Mouse (Mus musculus) cerebellum, adult 8-10 months (tissue): ENCODE measurements at regions not wholly inside any gene's neighbourhood (a gene's known extent, or its start where the extent isn't known, plus 50 kb on each side); places are given as distances from the start of the nearest gene placed in this dataset.
A peak's percentile ranks its signal among the peaks of the same experiment; 100 is the strongest.

Source experiments
- DNase-seq: peaks from one replicate; pipeline ENCODE4 v3.0.0; 2022

GRCm38 (mm10) chr8:34623783-34624182 is 512.2 kb upstream of the Gm10131 start:
- no peak for DNase-seq

GRCm38 (mm10) chr8:34622177-34623114 is 510.9 kb upstream of the Gm10131 start:
- no peak for DNase-seq

DNA sequence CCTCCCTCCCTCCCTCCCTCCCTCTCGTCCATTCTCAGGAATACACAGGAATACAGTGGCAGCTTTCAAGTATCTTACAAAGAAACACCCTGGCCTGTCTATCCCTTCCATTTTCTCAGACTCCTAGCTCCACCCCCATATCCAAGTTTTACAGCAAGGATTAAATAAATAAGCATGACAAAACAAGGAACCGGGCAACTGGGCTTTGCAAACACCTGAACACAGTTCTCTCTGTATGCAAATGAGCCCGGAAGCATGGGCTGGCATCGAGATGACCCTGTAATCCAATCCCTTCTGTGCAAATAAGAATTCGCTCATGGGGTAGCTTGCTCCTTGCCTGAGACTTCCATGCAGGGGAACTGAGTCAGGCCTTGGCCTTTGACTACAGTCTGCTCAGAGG is 506.5 kb upstream of the Gm10131 start:
- DNase-seq, result no peak

- no peak for DNase-seq
These were observed 503.4 kb upstream of the Gm10131 start for GRCm38 (mm10) chr8:34614987-34615386.

GRCm38 (mm10) chr8:34614031-34614526 is 502.5 kb upstream of the Gm10131 start:
- peak; percentile 9 for DNase-seq

- no peak for DNase-seq
These were observed 501.6 kb upstream of the Gm10131 start for GRCm38 (mm10) chr8:34613138-34613537.

- DNase-seq, result no peak
These were observed 500.9 kb upstream of the Gm10131 start for GRCm38 (mm10) chr8:34612396-34612795.

DNA sequence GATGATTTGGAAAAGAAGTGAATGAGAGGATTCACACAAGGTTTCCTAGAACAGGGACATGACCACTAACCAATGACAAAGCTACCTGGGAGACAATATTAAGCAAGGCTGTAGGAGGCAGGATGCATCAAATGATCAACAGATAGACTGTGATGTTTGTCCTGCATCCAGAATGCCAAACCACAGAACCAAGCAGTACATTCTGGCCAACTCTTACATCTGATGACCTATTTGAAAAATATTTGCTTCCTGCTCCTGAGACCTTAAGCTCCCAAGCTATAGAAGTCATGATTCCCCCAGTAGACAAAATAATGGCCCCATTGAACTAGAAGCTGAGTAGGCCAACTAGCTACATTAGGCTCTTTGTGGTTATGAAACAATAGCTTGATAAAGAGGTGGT is 498.6 kb upstream of the Gm10131 start:
- DNase-seq, result no peak

DNA sequence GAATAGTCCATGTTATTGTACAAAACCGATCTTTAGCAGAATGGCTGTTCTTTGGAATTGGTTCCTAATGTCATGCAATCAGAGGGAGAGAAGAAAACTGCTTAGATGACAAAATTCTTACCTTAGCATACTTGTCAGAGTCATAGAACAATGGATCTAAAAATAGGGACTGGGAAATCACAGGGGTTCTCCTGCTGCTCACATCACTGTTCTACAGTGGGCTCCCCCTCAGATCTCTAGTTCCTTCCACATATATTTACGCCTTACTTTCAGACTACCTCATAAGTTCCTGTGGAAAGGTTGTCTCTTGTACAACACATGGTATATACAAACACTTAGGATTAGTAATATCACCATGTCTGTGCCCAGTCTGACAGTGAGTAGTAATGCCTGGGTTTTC is 495.9 kb upstream of the Gm10131 start:
- DNase-seq, result no peak

DNA sequence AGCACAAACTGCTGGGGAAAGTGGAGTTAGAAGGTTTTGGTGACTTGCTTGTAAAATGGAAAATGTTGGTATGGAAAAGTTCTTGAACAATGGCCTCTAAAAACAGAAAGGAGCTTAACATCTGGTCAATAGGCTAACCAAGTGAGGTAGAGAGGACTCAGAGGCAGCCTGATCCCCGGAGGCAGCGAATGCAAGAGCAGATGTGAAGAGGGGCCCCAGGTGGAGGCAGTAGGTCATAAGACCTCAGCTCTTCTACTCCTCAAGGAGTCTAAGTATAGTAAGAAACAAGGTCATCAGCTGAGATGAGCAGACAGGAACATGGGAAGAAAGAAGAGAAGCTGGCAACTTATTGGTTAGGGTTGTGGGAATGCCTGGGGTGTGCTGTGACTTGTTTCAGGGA is 493.5 kb upstream of the Gm10131 start:
- no peak for DNase-seq

- no peak for DNase-seq
These were observed 493.0 kb upstream of the Gm10131 start for GRCm38 (mm10) chr8:34604581-34604980.

GRCm38 (mm10) chr8:34601426-34601953 is 490.0 kb upstream of the Gm10131 start:
- DNase-seq, result no peak

GRCm38 (mm10) chr8:34600880-34601279 is 489.3 kb upstream of the Gm10131 start:
- no peak for DNase-seq

- DNase-seq, result no peak
These were observed 485.1 kb upstream of the Gm10131 start for GRCm38 (mm10) chr8:34596593-34596992.

DNA sequence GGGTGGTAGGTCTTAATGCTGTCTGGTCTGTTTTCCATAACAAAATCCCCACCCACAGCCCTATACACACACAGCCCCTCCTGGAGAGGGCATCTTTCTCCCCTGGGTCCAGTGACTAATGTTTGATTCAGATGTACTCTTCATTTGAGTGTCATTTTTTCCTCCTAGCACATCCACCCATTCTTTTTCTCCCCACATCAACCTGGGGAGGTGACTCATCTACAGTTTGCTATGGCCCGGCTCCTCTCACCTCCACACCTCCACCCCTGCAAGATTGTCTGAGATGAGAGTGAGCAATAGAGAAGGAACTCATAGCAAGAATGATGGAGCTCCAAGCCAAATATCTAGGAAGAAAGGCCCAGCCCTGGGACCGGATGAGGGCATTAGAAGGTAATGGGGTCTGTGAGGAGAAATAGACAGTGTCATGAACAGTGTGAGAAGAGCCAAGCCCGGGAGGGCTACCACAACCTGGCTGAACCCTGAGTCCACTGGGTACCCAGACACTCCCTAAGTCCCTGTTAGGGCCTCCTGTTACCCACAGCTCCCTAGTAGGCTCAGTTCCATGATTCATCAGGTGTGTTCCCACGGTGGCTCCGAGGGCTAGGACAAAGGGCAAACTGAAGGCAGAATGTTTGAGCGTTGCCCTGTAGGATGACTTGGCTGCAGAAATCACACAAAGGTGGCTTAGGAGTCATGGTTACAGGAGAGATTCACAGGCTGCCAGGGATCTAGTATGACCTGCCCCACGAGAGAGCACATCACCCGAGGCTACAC is 479.6 kb upstream of the Gm10131 start:
- DNase-seq, result no peak

- DNase-seq, result no peak
These were observed 466.5 kb upstream of the Gm10131 start for GRCm38 (mm10) chr8:34578043-34578442.

DNA sequence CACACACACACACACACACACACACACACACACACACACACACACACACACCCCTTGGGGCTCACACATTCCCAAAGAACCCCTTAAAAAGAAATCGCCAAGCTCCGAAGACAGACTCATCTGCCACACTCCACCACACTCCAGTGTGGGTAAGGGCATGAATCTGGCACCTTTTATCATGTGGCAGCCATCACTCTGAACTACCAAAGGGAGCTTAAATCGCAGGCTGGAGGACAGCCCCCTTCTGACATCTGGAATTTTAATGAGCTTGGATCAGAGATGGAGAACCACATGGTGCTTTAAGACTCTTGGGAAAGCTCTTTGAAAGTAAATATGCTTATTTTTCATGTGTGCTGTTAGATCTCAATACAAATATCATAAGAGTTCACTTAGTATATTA is 462.5 kb upstream of the Gm10131 start:
- DNase-seq, result no peak

- DNase-seq, result no peak
These were observed 461.7 kb upstream of the Gm10131 start for GRCm38 (mm10) chr8:34573007-34573881.

DNA sequence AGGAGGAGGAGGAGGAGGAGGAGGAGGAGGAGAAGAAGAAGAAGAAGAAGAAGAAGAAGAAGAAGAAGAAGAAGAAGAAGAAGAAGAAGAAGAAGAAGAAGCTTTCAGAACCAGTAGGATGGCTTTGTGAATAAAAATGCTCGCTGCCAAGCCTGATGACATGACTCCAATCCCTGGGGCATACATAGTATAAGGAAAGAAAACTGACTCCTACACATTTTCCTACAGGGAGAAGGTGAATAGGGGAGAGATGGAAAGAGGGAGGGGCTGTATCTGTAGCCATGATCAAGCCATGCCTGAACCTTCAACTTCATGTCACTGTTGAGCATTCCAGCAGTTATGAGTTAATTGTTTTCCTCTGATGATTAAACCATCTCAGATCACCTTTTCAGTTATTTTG is 460.2 kb upstream of the Gm10131 start:
- DNase-seq, result no peak

GRCm38 (mm10) chr8:34562278-34562677 is 450.7 kb upstream of the Gm10131 start:
- no peak for DNase-seq

DNA sequence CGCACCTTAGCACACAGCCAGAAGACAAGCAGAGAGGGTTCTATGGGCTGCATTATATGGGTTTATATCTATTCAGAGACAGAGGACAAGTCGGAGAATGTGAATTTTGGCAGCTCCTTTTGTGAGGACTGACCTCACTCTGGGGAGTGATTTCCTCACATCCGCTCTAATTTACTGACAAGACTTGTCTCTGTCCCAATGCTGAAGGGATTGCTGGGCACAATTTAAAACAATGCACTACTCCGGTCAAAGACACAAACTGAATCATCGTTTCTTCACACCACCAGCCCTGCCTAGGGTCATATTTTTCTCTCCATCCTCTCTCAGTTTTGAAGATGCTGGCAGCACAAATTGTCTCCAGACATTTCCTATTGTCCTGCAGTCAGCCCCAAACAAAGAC is 438.2 kb upstream of the Gm10131 start:
- DNase-seq, result no peak

DNA sequence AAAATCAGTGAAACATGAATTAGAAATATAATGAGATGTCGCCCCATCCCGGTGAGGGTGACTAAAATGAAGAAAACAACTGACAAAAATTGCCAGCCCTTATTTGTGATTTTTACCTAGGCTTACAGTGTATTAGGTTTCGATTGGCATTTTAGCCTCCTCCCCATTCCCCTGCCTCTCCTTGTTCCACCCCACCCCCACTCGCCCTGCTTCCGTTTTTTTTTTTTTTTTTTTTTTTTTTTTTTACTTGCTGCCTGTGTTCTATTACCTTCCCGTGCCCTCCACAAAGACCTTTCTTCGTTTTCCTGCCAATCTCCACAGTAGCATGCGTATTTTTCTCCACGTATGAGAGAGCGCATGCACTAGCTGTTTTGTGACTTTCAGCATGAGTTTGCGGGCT is 435.3 kb upstream of the Gm10131 start:
- DNase-seq, result no peak
